Mouse (Mus musculus) forebrain, embryonic 13.5 days (tissue): Measurements from ENCODE around the gene Wdr81. TPM values are rescaled to one million over a fixed set of nuclear protein-coding genes. Genes with fewer than 3 reads are reported as not detected.

ENCODE experiments used
- ATAC-seq: fragments of 200-750 bp; cut with Nextera tagmentation; 2 replicates; pipeline ENCODE4 v1.8.0; 2017
- H3K27ac ChIP-seq: fragments of 300-500 bp; sonication (generic); 2 replicates; pipeline ENCODE4 v1.5.1; 2015; ENCODE audit warnings: inconsistent platforms, mild to moderate bottlenecking, moderate library complexity
- H3K27me3 ChIP-seq: fragments of 300-500 bp; sonication (generic); 2 replicates; pipeline ENCODE4 v1.6.1; 2015; ENCODE audit warnings: mild to moderate bottlenecking, inconsistent platforms
- H3K36me3 ChIP-seq: fragments of 300-500 bp; sonication (generic); 2 replicates; pipeline ENCODE4 v1.6.1; 2015; ENCODE audit warnings: mild to moderate bottlenecking, inconsistent platforms; ENCODE audit not compliant: poor library complexity, severe bottlenecking
- H3K4me1 ChIP-seq: fragments of 300-500 bp; sonication (generic); 2 replicates; pipeline ENCODE4 v1.6.1; 2015; ENCODE audit warnings: inconsistent platforms
- H3K4me2 ChIP-seq: fragments of 300-500 bp; sonication (generic); 2 replicates; pipeline ENCODE4 v1.6.1; 2015; ENCODE audit warnings: inconsistent platforms, mild to moderate bottlenecking, moderate library complexity
- H3K4me3 ChIP-seq: fragments of 300-500 bp; sonication (generic); 2 replicates; pipeline ENCODE4 v1.5.1; 2015; ENCODE audit warnings: mild to moderate bottlenecking, inconsistent platforms
- H3K9ac ChIP-seq: fragments of 300-500 bp; sonication (generic); 2 replicates; pipeline ENCODE4 v1.6.1; 2015; ENCODE audit warnings: mild to moderate bottlenecking, inconsistent platforms
- H3K9me3 ChIP-seq: fragments of 300-500 bp; sonication (generic); replicated peaks from 2 replicates; pipeline ENCODE4 v1.6.1; 2016; ENCODE audit warnings: inconsistent platforms
- WGBS: fragments of 180-500 bp; shearing (Covaris S2); methylation state at CpG from one replicate; pipeline ENCODE4 v1.1.7; 2015; 5-methylcytosine and 5-hydroxymethylcytosine counted together
- microRNA counts: library from miRNA; unstranded; fragments of <30 nt; microRNA quantifications from one replicate; lab custom pipeline; 2016
- microRNA-seq: library from miRNA; unstranded; fragments of <30 nt; microRNA quantifications from one replicate; pipeline ENCODE4, GENCODE M21; 2016
- polyA plus RNA-seq: library from polyadenylated mRNA; unstranded; fragments of >200 nt; fragmentation: Nextera tagmentation; extraction: Ambion mirVana; gene quantifications from 2 replicates; pipeline ENCODE4 v1.2.1, GENCODE M21; 2015

The Wdr81 gene
- polyA plus RNA-seq, 1 experiment from 2014 or later: 5.0 TPM

- no peak for ATAC-seq
- Histone ChIP-seq H3K4me3 (no peak overlapping the region), H3K27ac (no peak overlapping the region), H3K4me1 (no peaks in the 10 kb centered on the region), H3K4me2 (no peak overlapping the region), H3K27me3 (no peaks in the 10 kb centered on the region), H3K9me3 (no peaks in the 10 kb centered on the region), H3K9ac (no peak overlapping the region), H3K36me3 (peaks cover 2% of the 10 kb centered on the region; the same call in 1 of the 2 replicates)
- WGBS: 74% methylated on average over 4 of the region's 4 CpGs
These were observed 48.4 kb downstream of the Wdr81 start for GRCm38 (mm10) chr11:75406104-75406503.

GRCm38 (mm10) chr11:75404801-75405200 lies 49.7 kb downstream of the Wdr81 start:
- Histone ChIP-seq H3K27ac (no peak overlapping the region), H3K4me3 (no peak overlapping the region), H3K9ac (no peak overlapping the region), H3K4me2 (no peak overlapping the region), H3K36me3 (peaks cover 13% of the 10 kb centered on the region; the same call in 1 of the 2 replicates), H3K9me3 (no peaks in the 10 kb centered on the region), H3K4me1 (no peaks in the 10 kb centered on the region), H3K27me3 (no peaks in the 10 kb centered on the region)
- no peak for ATAC-seq
- WGBS: 88% methylated on average over 6 of the region's 6 CpGs

GRCm38 (mm10) chr11:75403301-75404052 lies 51.0 kb downstream of the Wdr81 start:
- WGBS: 88% methylated on average over 6 of the region's 6 CpGs
- Histone ChIP-seq H3K27me3 (no peaks in the 10 kb centered on the region), H3K36me3 (peaks cover 17% of the 10 kb centered on the region; the same call in 1 of the 2 replicates), H3K9ac (no peak overlapping the region), H3K4me2 (no peak overlapping the region), H3K27ac (no peak overlapping the region), H3K4me1 (no peaks in the 10 kb centered on the region), H3K9me3 (no peaks in the 10 kb centered on the region), H3K4me3 (no peak overlapping the region)
- no peak for ATAC-seq

DNA sequence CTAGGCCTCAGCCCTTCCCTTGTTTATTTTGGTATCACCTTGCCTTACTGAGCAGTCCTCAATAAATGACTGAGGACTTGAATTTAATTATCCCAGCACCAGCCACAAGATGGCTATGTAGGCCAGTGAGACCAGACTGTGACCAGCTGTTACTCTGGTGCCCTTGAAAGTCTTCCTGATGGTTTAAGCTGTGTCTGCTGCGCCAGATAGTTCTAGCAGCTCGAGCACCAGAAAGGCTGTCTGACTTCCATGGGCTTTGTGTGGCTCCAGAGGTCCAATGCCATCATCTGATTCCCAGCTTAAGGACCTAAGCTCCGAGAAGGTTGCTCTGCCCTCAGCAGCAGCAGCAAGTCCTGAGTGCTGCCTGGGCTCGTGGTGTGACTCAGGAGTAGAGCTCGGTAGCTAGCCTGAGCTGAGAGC lies 52.2 kb downstream of the Wdr81 start:
- Histone ChIP-seq H3K9ac (no peak overlapping the region), H3K4me2 (no peak overlapping the region), H3K4me1 (0 out of 2 replicates have a peak, but pooled peaks cover 4% of the 10 kb centered on the region), H3K27me3 (no peaks in the 10 kb centered on the region), H3K9me3 (no peaks in the 10 kb centered on the region), H3K27ac (no peak overlapping the region), H3K36me3 (peaks cover 17% of the 10 kb centered on the region; the same call in 1 of the 2 replicates), H3K4me3 (no peak overlapping the region)
- peak; percentile 57; the same call in 1 of the 2 replicates for ATAC-seq
- 72% methylated on average over 5 of the region's 5 CpGs for WGBS

- Histone ChIP-seq H3K27ac (peak overlapping the region; percentile 27), H3K4me2 (no peak overlapping the region), H3K4me3 (no peak overlapping the region), H3K36me3 (peaks cover 17% of the 10 kb centered on the region; the same call in 1 of the 2 replicates), H3K9ac (no peak overlapping the region), H3K9me3 (no peaks in the 10 kb centered on the region; the same call in 1 of the 2 replicates), H3K27me3 (no peaks in the 10 kb centered on the region), H3K4me1 (peaks cover 8% of the 10 kb centered on the region; the same call in 1 of the 2 replicates)
- WGBS: 60% methylated on average over 9 of the region's 9 CpGs
- no peak for ATAC-seq
These were observed 54.4 kb downstream of the Wdr81 start for GRCm38 (mm10) chr11:75400099-75400498.

GRCm38 (mm10) chr11:75399411-75399841 lies 55.1 kb downstream of the Wdr81 start:
- Histone ChIP-seq H3K9me3 (no peaks in the 10 kb centered on the region; the same call in 1 of the 2 replicates), H3K9ac (0 out of 2 replicates have a peak overlapping the region, but pooled peaks have one; percentile 21), H3K27ac (peak overlapping the region; percentile 27; the same call in 1 of the 2 replicates), H3K36me3 (peaks cover 17% of the 10 kb centered on the region; the same call in 1 of the 2 replicates), H3K4me2 (no peak overlapping the region), H3K4me3 (no peak overlapping the region), H3K27me3 (no peaks in the 10 kb centered on the region), H3K4me1 (peaks cover 8% of the 10 kb centered on the region; the same call in 1 of the 2 replicates)
- ATAC-seq: no peak
- 90% methylated on average over 11 of the region's 11 CpGs for WGBS

GRCm38 (mm10) chr11:75397452-75397851 lies 57.1 kb downstream of the Wdr81 start:
- Histone ChIP-seq H3K36me3 (peaks cover 17% of the 10 kb centered on the region; the same call in 1 of the 2 replicates), H3K4me3 (no peak overlapping the region), H3K27me3 (no peaks in the 10 kb centered on the region), H3K4me1 (peaks cover 8% of the 10 kb centered on the region; the same call in 1 of the 2 replicates), H3K9ac (no peak overlapping the region), H3K4me2 (no peak overlapping the region), H3K27ac (peak overlapping the region; percentile 31), H3K9me3 (no peaks in the 10 kb centered on the region; the same call in 1 of the 2 replicates)
- WGBS: 73% methylated on average over 7 of the region's 7 CpGs
- ATAC-seq: no peak; the same call in 1 of the 2 replicates

DNA sequence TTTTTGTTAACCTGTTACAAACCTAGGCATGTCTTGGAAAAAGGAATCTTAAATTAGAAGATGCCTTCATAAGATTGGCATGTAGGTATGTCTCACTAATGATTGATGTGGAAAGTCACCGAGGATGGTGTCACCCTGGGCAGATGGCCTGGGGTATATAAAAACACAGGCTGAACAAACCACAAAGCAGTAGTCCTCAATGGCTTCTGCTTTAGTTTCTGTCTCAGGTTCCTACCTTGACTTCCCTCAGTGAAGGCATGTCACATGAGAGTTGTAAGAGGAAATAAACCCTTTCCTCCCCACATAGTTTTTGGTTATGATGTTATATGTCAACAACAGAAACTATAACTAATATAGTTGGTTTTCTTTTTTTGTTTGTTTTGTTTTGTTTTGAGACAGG lies 58.9 kb downstream of the Wdr81 start:
- peaks cover 8% of the 10 kb centered on the region; the same call in 1 of the 2 replicates for H3K4me1 ChIP-seq
- WGBS: 98% methylated on average over 1 of the region's 1 CpGs
- no peak overlapping the region for H3K9ac ChIP-seq
- H3K36me3 ChIP-seq: 0 out of 2 replicates have a peak, but pooled peaks cover 10% of the 10 kb centered on the region
- ATAC-seq: no peak
- no peaks in the 10 kb centered on the region for H3K27me3 ChIP-seq
- no peaks in the 10 kb centered on the region; the same call in 1 of the 2 replicates for H3K9me3 ChIP-seq
- no peak overlapping the region for H3K27ac ChIP-seq
- no peak overlapping the region for H3K4me2 ChIP-seq
- H3K4me3 ChIP-seq: no peak overlapping the region

MicroRNA genes within 50 kb of the gene (microRNA counts, 519-probe panel; counts per million panel counts)
- microRNA mmu-miR-22 (lab: Ali Mortazavi, UCI): 4,984 counts per million, percentile 89 among the panel's probes with 10 or more counts

Small RNAs within 50 kb of the gene (microRNA-seq; reads per million reads assigned to microRNA genes)
- gene Mir22: 2,122 reads per million, percentile 84 among the genes with 10 or more reads in this experiment

Other genes with a start within 250 kb of the Wdr81 start
- 99.6 and 110 TPM in 2 replicates for gene Rpa1, start 106.4 kb downstream of the Wdr81 start, polyA plus RNA-seq
- 17.7 and 17.8 TPM in 2 replicates for gene Smyd4, start 106.3 kb downstream of the Wdr81 start, polyA plus RNA-seq
- 15.5 and 19.0 TPM in 2 replicates for gene Serpinf1, start 32.0 kb downstream of the Wdr81 start, polyA plus RNA-seq
- gene Serpinf2, start 15.1 kb downstream of the Wdr81 start, polyA plus RNA-seq: 0.42 TPM in 1 of 2 replicates, not detected in the other
- gene Tlcd2, start 7.0 kb upstream of the Wdr81 start, polyA plus RNA-seq: 1.4 and 1.9 TPM in 2 replicates
- 56.3 and 63.2 TPM in 2 replicates for gene Prpf8, start 32.1 kb upstream of the Wdr81 start, polyA plus RNA-seq
- 0.40 and 0.47 TPM in 2 replicates for gene Rilp, start 55.4 kb upstream of the Wdr81 start, polyA plus RNA-seq
- 3.3 TPM in 2 replicates for gene Scarf1, start 58.8 kb upstream of the Wdr81 start, polyA plus RNA-seq
- gene Slc43a2, start 77.0 kb upstream of the Wdr81 start, polyA plus RNA-seq: 11.3 and 11.7 TPM in 2 replicates
- gene Pitpna, start 133.4 kb upstream of the Wdr81 start, polyA plus RNA-seq: 70.0 and 70.8 TPM in 2 replicates
- gene Inpp5k, start 176.3 kb upstream of the Wdr81 start, polyA plus RNA-seq: 32.7 and 33.8 TPM in 2 replicates
- 6.1 and 6.9 TPM in 2 replicates for gene Myo1c, start 195.8 kb upstream of the Wdr81 start, polyA plus RNA-seq
- gene Crk, start 224.5 kb upstream of the Wdr81 start, polyA plus RNA-seq: 124 and 133 TPM in 2 replicates